Mouse (Mus musculus): Measurements from ENCODE around the gene Tom1l2.

The Tom1l2 gene

GRCm38 (mm10) chr11:60303497-60303896, 49.2 kb downstream of the Tom1l2 start:
- DNase-seq = no peak

GRCm38 (mm10) chr11:60302354-60303083, 50.2 kb downstream of the Tom1l2 start:
- no peak for DNase-seq

GRCm38 (mm10) chr11:60301588-60302208, 51.0 kb downstream of the Tom1l2 start:
- DNase-seq = no peak

- no peak for DNase-seq
These were observed 52.4 kb downstream of the Tom1l2 start for GRCm38 (mm10) chr11:60300318-60300717.

GRCm38 (mm10) chr11:60297772-60298171, 54.9 kb downstream of the Tom1l2 start:
- no peak for DNase-seq

GRCm38 (mm10) chr11:60294630-60295313, 57.9 kb downstream of the Tom1l2 start:
- DNase-seq = no peak

GRCm38 (mm10) chr11:60293683-60294629, 58.7 kb downstream of the Tom1l2 start:
- no peak for DNase-seq

GRCm38 (mm10) chr11:60292718-60293117, 60.0 kb downstream of the Tom1l2 start:
- DNase-seq = peak; percentile 86

- no peak for DNase-seq
These were observed 63.7 kb downstream of the Tom1l2 start for GRCm38 (mm10) chr11:60288980-60289379.

GRCm38 (mm10) chr11:60286311-60286710, 66.4 kb downstream of the Tom1l2 start:
- no peak for DNase-seq

GRCm38 (mm10) chr11:60280429-60281414, 72.0 kb downstream of the Tom1l2 start:
- peak; percentile 31 for DNase-seq

- no peak for DNase-seq
These were observed 73.2 kb downstream of the Tom1l2 start for GRCm38 (mm10) chr11:60279483-60279882.

GRCm38 (mm10) chr11:60277771-60278170, 74.9 kb downstream of the Tom1l2 start:
- no peak for DNase-seq

- no peak for DNase-seq
These were observed 75.5 kb downstream of the Tom1l2 start for GRCm38 (mm10) chr11:60277164-60277740.

- peak; percentile 44 for DNase-seq
These were observed 76.2 kb downstream of the Tom1l2 start for GRCm38 (mm10) chr11:60276408-60277093.

GRCm38 (mm10) chr11:60273273-60273805, 79.4 kb downstream of the Tom1l2 start:
- no peak for DNase-seq

GRCm38 (mm10) chr11:60268563-60268962, 84.1 kb downstream of the Tom1l2 start:
- DNase-seq = no peak

- DNase-seq = peak; percentile 74
These were observed 87.3 kb downstream of the Tom1l2 start for GRCm38 (mm10) chr11:60265271-60265985.

GRCm38 (mm10) chr11:60264651-60265050, 88.1 kb downstream of the Tom1l2 start:
- peak; percentile 94 for DNase-seq

Measured in cerebellum, adult 9-11 months (tissue).